Mouse (Mus musculus): ENCODE results near the gene Zfp612. TPM values are rescaled to one million over a fixed set of nuclear protein-coding genes. Genes with fewer than 3 reads are reported as not detected.

Gene Zfp612
- polyA plus RNA-seq, 1 experiment from 2014 or later: 4.9 TPM

Other genes with a start within 250 kb of the Zfp612 start
- gene Phlpp2, start 211.2 kb upstream of the Zfp612 start, polyA plus RNA-seq (2015; fragmentation: Nextera tagmentation; extraction: Ambion mirVana): 1.7 and 2.1 TPM in 2 replicates
- 12.0 and 17.1 TPM in 2 replicates for gene Marveld3, start 117.5 kb upstream of the Zfp612 start, polyA plus RNA-seq (2015; fragmentation: Nextera tagmentation; extraction: Ambion mirVana)
- not detected in 2 replicates for gene Tat, start 89.3 kb upstream of the Zfp612 start, polyA plus RNA-seq (2015; fragmentation: Nextera tagmentation; extraction: Ambion mirVana)
- 3.9 and 4.4 TPM in 2 replicates for gene Chst4, start 40.0 kb upstream of the Zfp612 start, polyA plus RNA-seq (2015; fragmentation: Nextera tagmentation; extraction: Ambion mirVana)
- not detected in 2 replicates for gene Gm21964, start 21.5 kb downstream of the Zfp612 start, polyA plus RNA-seq (2015; fragmentation: Nextera tagmentation; extraction: Ambion mirVana)
- not detected in 2 replicates for gene Gm17720, start 23.0 kb downstream of the Zfp612 start, polyA plus RNA-seq (2015; fragmentation: Nextera tagmentation; extraction: Ambion mirVana)
- gene Calb2, start 88.5 kb downstream of the Zfp612 start, polyA plus RNA-seq (2015; fragmentation: Nextera tagmentation; extraction: Ambion mirVana): not detected in 2 replicates
- gene Cmtr2, start 135.9 kb downstream of the Zfp612 start, polyA plus RNA-seq (2015; fragmentation: Nextera tagmentation; extraction: Ambion mirVana): 7.4 and 8.0 TPM in 2 replicates
- gene Hydin, start 187.2 kb downstream of the Zfp612 start, polyA plus RNA-seq (2015; fragmentation: Nextera tagmentation; extraction: Ambion mirVana): 0.06 and 0.07 TPM in 2 replicates